Mouse (Mus musculus) left cerebral cortex, adult 8-10 months (tissue): ENCODE results near the gene Depdc1a. TPM values are rescaled to one million over a fixed set of nuclear protein-coding genes. Genes with fewer than 3 reads are reported as not detected.
A peak's percentile ranks its signal among the peaks of the same experiment; 100 is the strongest.
"Not testable (repeated sequence)": the region's sequence is repeated elsewhere in the genome, so short reads cannot be mapped to it uniquely, and the experiment has no call there.

Experiments
- DNase-seq, 2 experiments: peaks; one replicate each; pipeline ENCODE4 v3.0.0; 2022; ENCODE audit warnings: low spot score in 2 of 2
- total RNA-seq, 4 experiments: library from RNA; stranded (reverse); gene quantifications; 2 replicates each; pipeline ENCODE4 v1.2.4; 2022

Gene Depdc1a
- under 1 TPM in 3 of 4 experiments, not detected in 1; 0.11 to 0.19 (median 0.13) TPM for total RNA-seq

DNA sequence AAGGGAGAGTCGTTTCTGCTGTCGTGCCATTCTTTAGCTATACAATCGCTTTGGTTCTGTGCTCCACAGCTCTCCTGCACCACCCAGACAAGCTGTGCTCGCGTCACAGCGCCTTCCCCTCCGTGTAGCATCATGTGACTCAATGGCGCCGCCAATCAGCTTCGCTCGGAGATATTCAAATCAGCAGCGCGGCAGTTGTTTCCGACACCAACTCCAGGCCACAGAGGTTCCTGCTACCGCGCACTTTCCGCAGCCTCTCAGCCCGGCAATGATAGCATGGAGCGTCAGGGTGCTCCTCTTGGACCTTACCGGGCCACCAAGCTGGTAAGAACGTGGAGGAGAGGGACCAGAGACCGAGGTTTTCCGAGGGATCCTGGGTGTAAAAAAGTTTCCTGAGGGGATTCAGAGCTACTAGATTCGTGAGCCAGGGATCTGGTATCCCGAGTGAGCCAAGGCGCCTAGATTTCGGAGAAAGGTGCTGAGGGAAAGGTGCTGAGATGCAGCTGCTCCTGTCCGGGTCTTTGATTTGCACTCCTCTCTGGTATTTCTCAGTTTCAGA, at the start of gene Depdc1a:
Gene Depdc1a (plus strand): TSS at position 191 of the 559 bp plus-strand sequence.
- DNase-seq, result peak; percentile 76 to 82

DNA sequence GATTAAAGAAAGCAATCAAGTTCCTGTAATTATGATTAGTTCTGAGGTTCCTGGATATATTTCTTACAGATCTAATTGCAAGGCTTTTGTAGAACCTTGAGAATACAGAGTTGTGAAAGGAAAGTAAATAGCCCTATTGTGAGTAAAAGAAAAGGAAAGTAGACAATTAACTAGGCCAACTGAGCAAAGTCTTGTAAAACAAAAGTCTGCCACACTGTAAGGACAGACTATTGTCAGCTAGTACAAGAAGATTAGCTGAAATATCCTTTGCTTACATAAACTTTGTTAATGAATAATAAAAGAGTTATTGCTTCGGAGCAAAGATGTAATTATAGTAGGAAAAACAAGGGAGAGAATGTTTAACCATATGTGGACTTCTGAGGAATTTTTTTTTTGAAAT, 25.2 kb upstream of the Depdc1a start:
- DNase-seq, result no peak

GRCm38 (mm10) chr3:159475465-159475864, 19.8 kb upstream of the Depdc1a start:
- no peak for DNase-seq

DNA sequence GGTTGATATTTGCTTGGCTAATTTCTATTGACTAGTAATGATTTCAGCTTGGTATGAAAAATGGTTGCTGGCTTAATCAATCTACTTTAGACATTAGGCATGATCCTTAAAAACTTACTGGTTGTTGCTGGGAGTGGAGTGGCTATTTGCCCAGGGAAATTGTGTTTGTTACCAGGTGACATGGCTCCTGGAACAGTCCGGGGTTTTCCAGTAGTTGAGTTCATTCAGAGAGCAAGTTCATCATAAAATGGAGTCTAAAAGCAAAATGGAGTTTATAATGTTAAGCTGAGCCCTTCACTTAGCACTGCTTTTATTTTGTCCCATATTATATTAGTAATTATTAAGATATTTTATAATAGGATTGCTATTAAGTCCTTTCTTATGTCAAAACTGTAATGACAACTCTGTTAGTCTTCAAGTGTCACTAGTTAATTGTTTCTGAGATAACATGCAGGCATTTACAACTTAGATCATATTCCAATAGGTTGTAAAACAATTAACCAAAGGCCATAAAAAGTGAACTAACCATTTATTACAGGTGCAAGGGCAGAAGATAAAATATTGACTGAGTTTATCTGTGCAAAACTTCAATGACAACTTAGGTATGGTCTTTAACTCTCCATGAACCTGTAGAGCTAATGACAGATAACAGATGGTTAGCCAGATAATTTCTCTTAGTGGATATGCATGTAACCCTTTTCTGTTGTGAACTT, 17.8 kb upstream of the Depdc1a start:
- DNase-seq, result no peak

DNA sequence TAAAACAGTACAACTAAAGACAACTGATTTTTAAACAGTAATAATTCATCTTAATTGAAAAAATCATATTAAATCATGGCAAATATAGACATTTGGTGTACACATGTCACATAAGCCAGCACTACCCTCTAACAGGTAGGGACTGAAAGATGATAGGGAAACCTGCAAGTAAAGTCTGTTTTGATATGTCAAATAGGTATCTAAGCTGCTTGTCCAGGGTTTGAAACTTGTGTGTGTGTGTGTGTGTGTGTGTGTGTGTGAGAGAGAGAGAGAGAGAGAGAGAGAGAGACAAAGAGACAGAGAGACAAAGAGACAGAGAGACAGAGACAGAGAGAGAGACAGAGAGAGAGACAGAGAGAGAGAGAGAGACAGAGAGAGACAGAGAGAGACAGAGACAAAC, 524 bp upstream of the Depdc1a start:
- DNase-seq, result not testable (repeated sequence)

GRCm38 (mm10) chr3:159508899-159509298, 13.7 kb downstream of the Depdc1a start:
- no peak for DNase-seq

DNA sequence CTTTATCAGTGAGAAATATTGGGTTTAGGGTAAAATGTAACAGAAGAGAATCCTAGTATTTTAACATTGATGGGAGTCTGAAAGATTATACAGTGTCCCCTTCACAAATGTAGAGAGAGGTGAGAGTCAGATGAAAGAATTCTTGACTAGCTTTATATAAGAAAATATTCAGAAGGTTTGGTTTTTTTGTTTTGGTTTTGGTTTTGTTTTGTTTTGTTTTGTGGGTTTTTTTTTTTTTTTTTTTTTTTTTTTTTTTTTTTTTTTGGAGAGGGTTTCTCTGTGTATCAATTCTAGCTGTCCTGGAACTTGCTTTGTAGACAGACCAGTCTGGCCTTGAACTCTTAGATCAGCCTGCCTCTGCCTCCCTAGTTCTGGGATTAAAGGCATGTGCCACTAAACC, 33.3 kb downstream of the Depdc1a start:
- DNase-seq, result no peak

- no peak for DNase-seq
Observed at GRCm38 (mm10) chr3:159548303-159548702, 53.1 kb downstream of the Depdc1a start.

- DNase-seq, result no peak
Observed at GRCm38 (mm10) chr3:159550224-159550623, 55.0 kb downstream of the Depdc1a start.

Other genes starting within 250 kb of the Depdc1a start
- gene Rpe65, start 103.7 kb downstream of the Depdc1a start, total RNA-seq, result 1 to 10 TPM; 1.2 to 2.6 (median 1.9) TPM